Mouse (Mus musculus) myocyte (in vitro differentiated cells): ENCODE measurements around the gene Vti1a.

Experiments used
- MAX ChIP-seq: IDR thresholded peaks from one replicate; pipeline ENCODE4 v1.6.1; 2011; ENCODE audit warnings: low read depth, mild to moderate bottlenecking, control low read depth
- MYOD1 ChIP-seq, 3 experiments: IDR thresholded peaks; one replicate each; pipeline ENCODE4 v1.6.1; 2011; ENCODE audit warnings: control low read depth in 2 of 3, low read depth in 2 of 3, mild to moderate bottlenecking in 2 of 3, moderate library complexity in 1 of 3; ENCODE audit not compliant: insufficient read length in 2 of 3, control insufficient read depth in 1 of 3
- POLR2A ChIP-seq: IDR thresholded peaks from one replicate; pipeline ENCODE4 v1.6.1; 2011; ENCODE audit warnings: low read depth, mild to moderate bottlenecking, control low read depth, moderate library complexity; ENCODE audit not compliant: insufficient read length
- REST ChIP-seq: IDR thresholded peaks from one replicate; pipeline ENCODE4 v1.6.1; 2011; ENCODE audit warnings: mild to moderate bottlenecking, control low read depth, moderate library complexity; ENCODE audit not compliant: insufficient read depth, insufficient read length
- TCF12 ChIP-seq: IDR thresholded peaks from one replicate; pipeline ENCODE4 v1.6.1; 2011; ENCODE audit warnings: mild to moderate bottlenecking, control low read depth; ENCODE audit not compliant: poor library complexity, insufficient read depth, severe bottlenecking

DNA sequence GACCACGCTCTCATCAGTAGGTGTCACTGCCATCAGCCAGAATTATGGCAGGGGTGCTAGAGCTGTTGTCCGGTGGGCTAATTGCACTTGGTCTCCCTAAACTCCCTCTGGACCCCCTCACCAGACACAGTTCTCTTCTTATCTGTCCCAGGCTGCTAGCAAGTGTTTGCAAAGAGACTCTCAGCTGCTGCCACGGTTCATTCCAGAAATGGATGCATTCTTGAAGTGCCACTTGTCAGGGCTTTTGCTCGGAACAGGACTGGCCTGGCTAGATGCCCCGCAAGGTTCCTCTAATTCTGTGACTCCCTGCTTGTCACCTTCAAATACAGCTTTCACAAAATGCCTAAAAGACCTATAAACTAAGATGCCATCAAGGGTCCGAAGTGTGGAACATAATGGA, 280.7 kb downstream of the Vti1a start:
- TF ChIP-seq POLR2A (no peak), MAX (no peak), TCF12 (no peak), REST (no peak), MYOD1 (IDR thresholded peaks at IDR 0.05; ENCODE audit: control insufficient read depth in 1 of 3, insufficient read length in 2 of 3, low read depth in 2 of 3) (peak in 1 of 3 experiments; percentile 28)
